Mouse (Mus musculus): ENCODE data around the gene Gm21188. TPM values are rescaled to one million over a fixed set of nuclear protein-coding genes. Genes with fewer than 3 reads are reported as not detected.
A peak's percentile ranks its signal among the peaks of the same experiment; 100 is the strongest.
"Not testable (repeated sequence)": the region's sequence is repeated elsewhere in the genome, so short reads cannot be mapped to it uniquely, and the experiment has no call there.

Gene Gm21188
- total RNA-seq, 2 experiments from 2014 or later = not detected

- not testable (repeated sequence) for DNase-seq
Measured at GRCm38 (mm10) chr13:120026373-120026772, 25.6 kb downstream of the Gm21188 start.

GRCm38 (mm10) chr13:120025576-120025975 lies 26.4 kb downstream of the Gm21188 start:
- peak; percentile 9 for DNase-seq

- DNase-seq = not testable (repeated sequence)
Measured at GRCm38 (mm10) chr13:120025004-120025403, 27.0 kb downstream of the Gm21188 start.

- not testable (repeated sequence) for DNase-seq
Measured at GRCm38 (mm10) chr13:120024581-120024980, 27.4 kb downstream of the Gm21188 start.

- DNase-seq = peak; percentile 25
Measured at GRCm38 (mm10) chr13:120021477-120021876, 30.5 kb downstream of the Gm21188 start.

- not testable (repeated sequence) for DNase-seq
Measured at GRCm38 (mm10) chr13:120015348-120016007, 36.5 kb downstream of the Gm21188 start.

- not testable (repeated sequence) for DNase-seq
Measured at GRCm38 (mm10) chr13:120013962-120014361, 38.0 kb downstream of the Gm21188 start.

- not testable (repeated sequence) for DNase-seq
Measured at GRCm38 (mm10) chr13:120013544-120013943, 38.5 kb downstream of the Gm21188 start.

GRCm38 (mm10) chr13:120010068-120010467 lies 41.9 kb downstream of the Gm21188 start:
- DNase-seq = not testable (repeated sequence)

- DNase-seq = not testable (repeated sequence)
Measured at GRCm38 (mm10) chr13:119999215-119999614, 52.8 kb downstream of the Gm21188 start.

GRCm38 (mm10) chr13:119998442-119999086 lies 53.4 kb downstream of the Gm21188 start:
- not testable (repeated sequence) for DNase-seq

- not testable (repeated sequence) for DNase-seq
Measured at GRCm38 (mm10) chr13:119991917-119992496, 60.0 kb downstream of the Gm21188 start.

- not testable (repeated sequence) for DNase-seq
Measured at GRCm38 (mm10) chr13:119991264-119991663, 60.7 kb downstream of the Gm21188 start.

Other genes starting within 250 kb of the Gm21188 start
- gene AF067063, start 222.0 kb downstream of the Gm21188 start, total RNA-seq (2021) = not detected
- not detected for gene D13Ertd608e, start 216.2 kb downstream of the Gm21188 start, total RNA-seq (2021)
- gene Tcstv1, start 157.4 kb downstream of the Gm21188 start, total RNA-seq (2021) = not detected
- not detected for gene Gm21761, start 122.9 kb downstream of the Gm21188 start, total RNA-seq (2021)
- not detected for gene B020031M17Rik, start 101.4 kb downstream of the Gm21188 start, total RNA-seq (2021)
- not detected for gene Gm36079, start 25.2 kb downstream of the Gm21188 start, total RNA-seq (2021)
- not detected for gene Gm20767, start 88.1 kb upstream of the Gm21188 start, total RNA-seq (2021)
- not detected for gene Gm21818, start 120.2 kb upstream of the Gm21188 start, total RNA-seq (2021)
- not detected for gene Gm21762, start 163.8 kb upstream of the Gm21188 start, total RNA-seq (2021)
- not detected for gene Gm21731, start 186.9 kb upstream of the Gm21188 start, total RNA-seq (2021)
- gene AF067061, start 210.9 kb upstream of the Gm21188 start, total RNA-seq (2021) = not detected
- gene BC147527, start 248.2 kb upstream of the Gm21188 start, total RNA-seq (2021) = not detected